Mouse (Mus musculus) forebrain, embryonic 14.5 days (tissue): ENCODE measurements around the gene 1600002K03Rik. TPM values are rescaled to one million over a fixed set of nuclear protein-coding genes. Genes with fewer than 3 reads are reported as not detected.
A peak's percentile ranks its signal among the peaks of the same experiment; 100 is the strongest.

Experiments
- ATAC-seq: fragments of 200-750 bp; cut with Nextera tagmentation; 2 replicates; pipeline ENCODE4 v1.8.0; 2017; ENCODE audit warnings: mild to moderate bottlenecking, moderate library complexity
- DNase-seq: peaks from one replicate; pipeline ENCODE4 v3.0.0-alpha.2; 2015; ENCODE audit warnings: low spot score
- H3K27ac ChIP-seq: fragments of 300-500 bp; sonication (generic); 2 replicates; pipeline ENCODE4 v1.5.1; 2014; ENCODE audit warnings: low read depth, mild to moderate bottlenecking, control low read depth, low read length, moderate library complexity
- H3K27me3 ChIP-seq: fragments of 300-500 bp; sonication (generic); replicated peaks from 2 replicates; pipeline ENCODE4 v1.6.1; 2014; ENCODE audit warnings: low read length, control low read depth, mixed read lengths; ENCODE audit not compliant: control insufficient read depth, insufficient read depth
- H3K36me3 ChIP-seq: fragments of 300-500 bp; sonication (generic); 2 replicates; pipeline ENCODE4 v1.6.1; 2014; ENCODE audit warnings: low read length, control low read depth; ENCODE audit not compliant: control insufficient read depth, insufficient read depth
- H3K4me1 ChIP-seq: fragments of 300-500 bp; sonication (generic); 2 replicates; pipeline ENCODE4 v1.6.1; 2014; ENCODE audit warnings: antibody characterized with exemption, low read length, control low read depth; ENCODE audit not compliant: control insufficient read depth, insufficient read depth
- H3K4me2 ChIP-seq: fragments of 300-500 bp; sonication (generic); 2 replicates; pipeline ENCODE4 v1.6.1; 2014; ENCODE audit warnings: mild to moderate bottlenecking, control low read depth, low read length
- H3K4me3 ChIP-seq: fragments of 300-500 bp; sonication (generic); 2 replicates; pipeline ENCODE4 v1.5.1; 2014; ENCODE audit warnings: low read depth, low read length, control low read depth
- H3K9ac ChIP-seq: fragments of 300-500 bp; sonication (generic); 2 replicates; pipeline ENCODE4 v1.6.1; 2014; ENCODE audit warnings: mild to moderate bottlenecking, low read length, control low read depth, moderate library complexity
- H3K9me3 ChIP-seq: fragments of 300-500 bp; sonication (generic); replicated peaks from 2 replicates; pipeline ENCODE4 v1.6.1; 2016; ENCODE audit warnings: low read length, control low read depth, mixed read lengths; ENCODE audit not compliant: control insufficient read depth
- WGBS: fragments of 180-500 bp; shearing (Covaris S2); extraction: QIAGEN DNeasy Blood & Tissue Kit; methylation state at CpG from one replicate; pipeline ENCODE4 v1.1.7; 2014; 5-methylcytosine and 5-hydroxymethylcytosine counted together
- polyA plus RNA-seq: library from polyadenylated mRNA; unstranded; fragments of >200 nt; fragmentation: Nextera tagmentation; extraction: Ambion mirVana; gene quantifications from 2 replicates; pipeline ENCODE4 v1.2.1, GENCODE M21; 2014

The 1600002K03Rik gene
- polyA plus RNA-seq, 1 experiment from 2014 or later = 9.0 TPM

- Histone ChIP-seq H3K27me3 (no peaks in the 10 kb centered on the region), H3K27ac (no peak overlapping the region), H3K4me2 (no peak overlapping the region), H3K9ac (no peak overlapping the region), H3K4me1 (peaks cover 8% of the 10 kb centered on the region), H3K4me3 (no peak overlapping the region), H3K36me3 (peaks cover 37% of the 10 kb centered on the region), H3K9me3 (no peaks in the 10 kb centered on the region)
- 74% methylated on average over 20 of the region's 20 CpGs for whole genome bisulfite sequencing
- ATAC-seq (no peak), DNase-seq (peak; percentile 74)
These were observed 27.6 kb upstream of the 1600002K03Rik start for GRCm38 (mm10) chr10:80144864-80145838.

- 82% methylated on average over 5 of the region's 6 CpGs for WGBS
- Histone ChIP-seq H3K9me3 (no peaks in the 10 kb centered on the region), H3K4me3 (no peak overlapping the region), H3K27me3 (no peaks in the 10 kb centered on the region), H3K4me2 (no peak overlapping the region), H3K9ac (0 out of 2 replicates have a peak overlapping the region, but pooled peaks have one; percentile 1), H3K4me1 (peaks cover 8% of the 10 kb centered on the region), H3K36me3 (peaks cover 37% of the 10 kb centered on the region), H3K27ac (no peak overlapping the region)
- ATAC-seq (no peak), DNase-seq (no peak)
These were observed 26.8 kb upstream of the 1600002K03Rik start for GRCm38 (mm10) chr10:80145896-80146295.

DNA sequence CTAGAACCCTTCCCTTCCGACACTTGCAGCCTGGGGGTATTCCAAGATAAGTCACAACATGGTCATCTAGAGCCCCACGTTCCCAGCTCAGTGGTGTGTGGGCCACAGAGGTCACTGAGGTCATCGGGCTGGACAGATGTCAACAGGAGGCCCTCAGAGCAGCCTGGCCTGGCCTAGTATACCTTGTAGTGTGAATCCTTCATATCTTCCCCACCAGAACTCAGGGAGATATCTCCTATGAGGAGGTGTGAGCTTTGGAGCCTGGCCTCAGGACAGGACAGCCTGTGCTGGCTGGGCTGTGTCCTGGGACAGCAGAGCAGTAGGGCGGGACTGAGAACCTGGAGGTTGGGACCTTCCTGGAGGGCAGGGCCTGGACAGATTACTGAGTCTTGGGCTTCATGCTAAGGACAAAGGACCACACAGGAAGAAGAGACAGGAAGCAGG is 26.2 kb upstream of the 1600002K03Rik start:
- Histone ChIP-seq H3K36me3 (peaks cover 44% of the 10 kb centered on the region), H3K4me3 (no peak overlapping the region), H3K27ac (no peak overlapping the region), H3K9me3 (no peaks in the 10 kb centered on the region), H3K4me1 (peaks cover 6% of the 10 kb centered on the region), H3K27me3 (no peaks in the 10 kb centered on the region), H3K4me2 (no peak overlapping the region), H3K9ac (no peak overlapping the region)
- ATAC-seq (no peak), DNase-seq (no peak)
- WGBS = 87% methylated on average over 4 of the region's 4 CpGs

DNA sequence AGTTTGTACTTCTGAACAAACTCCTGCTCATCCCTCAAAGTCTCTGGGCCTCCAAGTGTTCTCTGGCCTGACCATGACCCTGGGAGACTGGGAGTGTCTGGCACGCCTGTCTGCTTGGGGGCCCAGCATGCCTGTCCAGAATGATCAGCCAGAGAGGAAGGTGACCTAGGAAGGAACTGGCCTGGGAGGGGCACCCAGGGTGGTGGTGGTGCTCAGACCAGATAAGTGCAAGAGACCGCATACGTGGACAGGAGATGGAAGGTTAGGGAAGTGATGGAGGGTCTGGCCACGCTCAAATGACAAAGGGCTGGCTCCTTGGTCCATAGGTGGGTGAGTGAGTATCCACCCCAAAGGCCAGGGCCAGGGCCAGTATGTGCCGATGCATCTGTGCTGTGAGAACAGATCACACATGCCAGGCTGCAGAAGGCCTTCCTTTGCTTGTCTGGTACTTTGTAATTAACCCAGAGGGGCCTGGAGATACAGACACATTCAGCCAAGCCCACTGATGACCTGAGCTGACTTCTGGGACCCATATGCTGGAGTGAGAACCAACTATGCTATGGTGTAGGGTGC is 25.5 kb upstream of the 1600002K03Rik start:
- ATAC-seq = no peak
- peak overlapping the region; percentile 99; the same call in 1 of the 2 replicates for H3K9ac ChIP-seq
- no peaks in the 10 kb centered on the region for H3K9me3 ChIP-seq
- 78% methylated on average over 5 of the region's 5 CpGs for WGBS
- peaks cover 51% of the 10 kb centered on the region for H3K36me3 ChIP-seq
- peak overlapping the region; percentile 100 for H3K27ac ChIP-seq
- H3K4me3 ChIP-seq = peak overlapping the region; percentile 100; the same call in 1 of the 2 replicates
- peaks cover 6% of the 10 kb centered on the region; the same call in 1 of the 2 replicates for H3K4me1 ChIP-seq
- DNase-seq = no peak
- H3K4me2 ChIP-seq = peak overlapping the region; percentile 64; the same call in 1 of the 2 replicates
- no peaks in the 10 kb centered on the region for H3K27me3 ChIP-seq

GRCm38 (mm10) chr10:80147719-80148601 is 24.8 kb upstream of the 1600002K03Rik start, which contains the start of gene Midn:
Gene Midn, plus strand, starts transcription at chr10:80148272.
- Histone ChIP-seq H3K9me3 (no peaks in the 10 kb centered on the region), H3K4me1 (peaks cover 8% of the 10 kb centered on the region), H3K4me3 (peak within 1 kb of the TSS; percentile 100), H3K4me2 (peak within 1 kb of the TSS; percentile 64), H3K27me3 (no peaks in the 10 kb centered on the region), H3K9ac (peak within 1 kb of the TSS; percentile 99), H3K36me3 (peaks cover 58% of the 10 kb centered on the region), H3K27ac (peak within 1 kb of the TSS; percentile 100)
- DNase-seq (peak; percentile 77), ATAC-seq (peak; percentile 35)
- WGBS = 1% methylated on average over 41 of the region's 42 CpGs

DNA sequence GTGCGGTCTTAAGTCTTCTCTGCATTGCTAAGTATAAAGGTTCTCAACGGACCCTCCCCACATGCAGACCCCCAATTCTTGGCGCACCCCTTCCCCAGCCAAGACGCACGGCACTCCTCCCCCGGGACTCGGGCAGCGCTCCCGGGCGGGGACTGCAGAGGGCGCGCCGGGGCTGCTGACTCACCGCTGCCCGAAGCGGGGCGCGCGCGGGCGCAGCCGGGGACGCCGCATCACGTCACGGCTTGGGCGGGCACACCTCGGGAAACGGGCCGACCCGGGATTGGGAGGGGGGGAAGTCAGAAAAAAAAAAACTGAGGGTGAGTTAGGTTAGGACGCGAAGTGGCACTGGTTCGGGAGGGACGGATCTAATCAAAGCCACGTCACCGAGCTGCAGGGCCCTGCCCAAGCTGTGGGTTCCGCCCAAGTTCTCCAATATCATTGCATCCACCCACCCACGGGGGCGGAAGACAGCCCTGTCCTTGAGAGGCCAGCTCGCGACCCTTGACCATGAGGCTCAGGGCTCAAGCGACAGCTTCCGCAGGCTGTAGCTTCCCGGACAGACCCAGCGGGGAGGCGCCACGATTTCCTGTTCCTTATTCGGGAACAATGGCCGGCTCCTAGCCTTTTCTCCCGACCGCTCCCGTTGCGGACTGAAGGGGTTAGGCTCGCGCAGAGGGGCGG is 24.0 kb upstream of the 1600002K03Rik start:
- Histone ChIP-seq H3K9ac (peak overlapping the region; percentile 99), H3K9me3 (no peaks in the 10 kb centered on the region), H3K36me3 (peaks cover 61% of the 10 kb centered on the region), H3K4me3 (peak overlapping the region; percentile 100), H3K27ac (peak overlapping the region; percentile 100), H3K4me2 (peak overlapping the region; percentile 64), H3K27me3 (no peaks in the 10 kb centered on the region), H3K4me1 (peaks cover 13% of the 10 kb centered on the region)
- DNase-seq (peak; percentile 96), ATAC-seq (peak; percentile 52)
- WGBS = under 1% methylated on average over 55 of the region's 57 CpGs

GRCm38 (mm10) chr10:80149291-80150225 is 23.2 kb upstream of the 1600002K03Rik start:
- H3K27ac ChIP-seq = peak overlapping the region; percentile 100
- no peaks in the 10 kb centered on the region for H3K27me3 ChIP-seq
- H3K36me3 ChIP-seq = peaks cover 61% of the 10 kb centered on the region
- WGBS = under 1% methylated on average over 87 of the region's 88 CpGs
- ATAC-seq = peak; percentile 86
- H3K4me3 ChIP-seq = peak overlapping the region; percentile 100
- peak; percentile 99 for DNase-seq
- peak overlapping the region; percentile 95 for H3K4me2 ChIP-seq
- H3K4me1 ChIP-seq = peaks cover 15% of the 10 kb centered on the region
- no peaks in the 10 kb centered on the region for H3K9me3 ChIP-seq
- H3K9ac ChIP-seq = peak overlapping the region; percentile 100
